Mouse (Mus musculus): ENCODE measurements at regions not wholly inside any gene's neighbourhood (a gene's known extent, or its start where the extent isn't known, plus 50 kb on each side); places are given as distances from the start of the nearest gene placed in this dataset.

DNA sequence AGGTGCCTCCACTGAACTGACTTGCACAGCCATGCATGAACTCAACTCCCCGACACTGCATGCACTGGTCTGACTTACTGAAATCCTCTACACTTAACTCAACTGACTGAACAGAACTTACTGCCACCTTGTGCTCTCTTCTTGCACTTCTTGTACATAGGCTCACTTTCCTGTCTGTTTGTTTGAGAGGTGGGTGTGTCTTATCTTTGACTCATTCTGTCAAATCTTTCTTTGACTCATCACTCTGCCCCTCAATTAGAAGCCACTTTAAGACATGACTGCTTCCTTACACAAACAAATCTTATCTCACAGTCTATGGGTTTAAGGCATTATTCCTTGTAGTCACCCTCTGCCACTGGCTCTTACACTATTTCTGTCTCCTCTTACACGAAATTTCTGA, 505.5 kb downstream of the Brinp3 start:
- Histone ChIP-seq H3K4me2 (ENCODE audit: low read depth, low read length) (no peak overlapping the region), H3K36me3 (replicated peaks; ENCODE audit: control insufficient read depth, insufficient read depth, low read length) (no peaks in the 10 kb centered on the region), H3K27ac (ENCODE audit: low read depth) (no peak overlapping the region), H3K27me3 (ENCODE audit: control insufficient read depth, insufficient read depth, low read length) (no peaks in the 10 kb centered on the region), H3K4me3 (ENCODE audit: low read depth, low read length) (no peak overlapping the region), H3K4me1 (ENCODE audit: control insufficient read depth, insufficient read depth) (no peaks in the 10 kb centered on the region), H3K9ac (replicated peaks; ENCODE audit: low read depth, low read length) (no peak overlapping the region), H3K9me3 (replicated peaks; ENCODE audit: control insufficient read depth, low read length) (no peaks in the 10 kb centered on the region)
- no peak for DNase-seq (ENCODE audit: low spot score)
- ATAC-seq (ENCODE audit: insufficient read depth, low read depth): no peak
- WGBS: 30% methylated on average over 2 of the region's 2 CpGs
- TF ChIP-seq CTCF (IDR thresholded peaks at IDR 0.05; ENCODE audit: low read depth) (0 out of 2 replicates have a peak, but pooled peaks have one; percentile 1), EP300 (IDR thresholded peaks at IDR 0.05; ENCODE audit: low read depth) (no peak)

DNA sequence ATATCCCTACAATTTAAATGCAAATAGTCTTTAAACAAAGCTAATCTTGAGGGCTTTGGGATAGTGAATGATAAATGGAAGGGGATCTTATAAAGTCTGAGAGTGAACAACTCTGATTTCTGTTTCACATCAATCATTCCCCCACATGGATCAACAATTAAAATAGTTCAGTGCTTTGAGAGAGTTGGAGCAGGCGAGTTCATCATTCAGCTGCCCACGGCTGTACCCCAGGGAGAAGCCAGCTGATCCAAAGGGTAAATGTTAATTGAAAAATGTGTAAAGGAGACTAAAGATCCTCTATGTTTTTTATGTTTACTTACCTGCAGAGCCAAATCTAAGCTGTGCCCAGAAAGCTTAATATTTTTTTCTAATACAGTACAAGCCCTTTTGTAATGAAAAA, 553.2 kb downstream of the Brinp3 start:
- Histone ChIP-seq H3K27me3 (ENCODE audit: control insufficient read depth, insufficient read depth, low read length) (no peaks in the 10 kb centered on the region), H3K9me3 (replicated peaks; ENCODE audit: control insufficient read depth, low read length) (no peaks in the 10 kb centered on the region), H3K4me3 (ENCODE audit: low read depth, low read length) (no peak overlapping the region), H3K36me3 (replicated peaks; ENCODE audit: control insufficient read depth, insufficient read depth, low read length) (no peaks in the 10 kb centered on the region), H3K4me2 (ENCODE audit: low read depth, low read length) (no peak overlapping the region), H3K9ac (replicated peaks; ENCODE audit: low read depth, low read length) (no peak overlapping the region), H3K4me1 (ENCODE audit: control insufficient read depth, insufficient read depth) (no peaks in the 10 kb centered on the region), H3K27ac (ENCODE audit: low read depth) (no peak overlapping the region)
- no peak for ATAC-seq (ENCODE audit: insufficient read depth, low read depth)
- 58% methylated on average over 2 of the region's 2 CpGs for WGBS
- no peak for DNase-seq (ENCODE audit: low spot score)
- no peak for TF ChIP-seq EP300 (IDR thresholded peaks at IDR 0.05; ENCODE audit: low read depth)
- no peak for TF ChIP-seq CTCF (IDR thresholded peaks at IDR 0.05; ENCODE audit: low read depth)

DNA sequence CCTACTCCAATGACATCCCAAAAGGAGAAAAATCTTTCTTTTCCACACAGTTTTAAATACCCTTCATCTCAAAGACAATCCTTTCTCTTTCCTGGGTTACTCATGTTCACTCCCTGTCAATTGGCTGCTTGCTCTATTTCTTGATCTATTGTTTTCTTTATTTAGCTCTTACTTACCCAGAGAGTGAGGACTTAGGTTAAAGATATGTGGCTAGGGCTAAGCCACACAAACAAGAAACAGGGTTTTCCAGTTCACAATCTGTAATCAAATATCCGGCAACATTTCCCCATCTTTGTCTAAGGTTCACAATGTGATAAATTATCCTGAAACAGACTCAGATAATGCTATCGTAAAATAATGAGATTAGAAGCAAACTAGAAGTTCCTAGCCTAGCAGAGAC, 563.9 kb downstream of the Brinp3 start:
- DNase-seq (ENCODE audit: low spot score) (no peak), ATAC-seq (ENCODE audit: insufficient read depth, low read depth) (no peak)
- WGBS: 47% methylated on average over 2 of the region's 2 CpGs
- Histone ChIP-seq H3K9ac (replicated peaks; ENCODE audit: low read depth, low read length) (no peak overlapping the region), H3K27ac (ENCODE audit: low read depth) (no peak overlapping the region), H3K9me3 (replicated peaks; ENCODE audit: control insufficient read depth, low read length) (no peaks in the 10 kb centered on the region), H3K4me1 (ENCODE audit: control insufficient read depth, insufficient read depth) (no peaks in the 10 kb centered on the region), H3K27me3 (ENCODE audit: control insufficient read depth, insufficient read depth, low read length) (no peaks in the 10 kb centered on the region), H3K4me2 (ENCODE audit: low read depth, low read length) (no peak overlapping the region), H3K4me3 (ENCODE audit: low read depth, low read length) (no peak overlapping the region), H3K36me3 (replicated peaks; ENCODE audit: control insufficient read depth, insufficient read depth, low read length) (no peaks in the 10 kb centered on the region)
- TF ChIP-seq CTCF (IDR thresholded peaks at IDR 0.05; ENCODE audit: low read depth): no peak

DNA sequence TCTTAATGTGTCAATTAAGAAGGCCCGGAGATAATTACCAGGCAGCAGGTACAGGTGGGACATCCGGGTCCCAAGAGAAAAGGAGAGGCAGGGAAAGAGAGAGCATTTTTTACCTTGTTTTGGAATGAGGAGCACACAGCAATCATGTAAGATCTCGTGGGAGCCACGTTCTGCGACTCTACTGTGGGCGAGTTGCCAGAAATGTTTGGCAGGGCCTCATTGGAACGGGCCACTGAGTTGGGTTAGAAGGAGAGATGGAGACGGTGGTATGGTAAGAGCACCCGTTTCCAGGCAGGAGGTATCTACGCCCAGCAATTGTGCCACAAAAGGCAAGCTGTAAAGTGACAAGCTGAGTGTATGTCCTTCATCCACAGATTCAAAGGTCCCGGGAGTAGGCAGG, 579.6 kb downstream of the Brinp3 start:
- DNase-seq (ENCODE audit: low spot score): no peak
- ATAC-seq (ENCODE audit: insufficient read depth, low read depth): no peak
- Histone ChIP-seq H3K9me3 (replicated peaks; ENCODE audit: control insufficient read depth, low read length) (no peaks in the 10 kb centered on the region), H3K27ac (ENCODE audit: low read depth) (no peak overlapping the region), H3K4me3 (ENCODE audit: low read depth, low read length) (no peak overlapping the region), H3K27me3 (ENCODE audit: control insufficient read depth, insufficient read depth, low read length) (no peaks in the 10 kb centered on the region), H3K36me3 (replicated peaks; ENCODE audit: control insufficient read depth, insufficient read depth, low read length) (no peaks in the 10 kb centered on the region), H3K4me1 (ENCODE audit: control insufficient read depth, insufficient read depth) (no peaks in the 10 kb centered on the region), H3K4me2 (ENCODE audit: low read depth, low read length) (no peak overlapping the region), H3K9ac (replicated peaks; ENCODE audit: low read depth, low read length) (no peak overlapping the region)
- 70% methylated on average over 11 of the region's 11 CpGs for WGBS
- TF ChIP-seq EP300 (IDR thresholded peaks at IDR 0.05; ENCODE audit: low read depth) (no peak), CTCF (IDR thresholded peaks at IDR 0.05; ENCODE audit: low read depth) (no peak)

DNA sequence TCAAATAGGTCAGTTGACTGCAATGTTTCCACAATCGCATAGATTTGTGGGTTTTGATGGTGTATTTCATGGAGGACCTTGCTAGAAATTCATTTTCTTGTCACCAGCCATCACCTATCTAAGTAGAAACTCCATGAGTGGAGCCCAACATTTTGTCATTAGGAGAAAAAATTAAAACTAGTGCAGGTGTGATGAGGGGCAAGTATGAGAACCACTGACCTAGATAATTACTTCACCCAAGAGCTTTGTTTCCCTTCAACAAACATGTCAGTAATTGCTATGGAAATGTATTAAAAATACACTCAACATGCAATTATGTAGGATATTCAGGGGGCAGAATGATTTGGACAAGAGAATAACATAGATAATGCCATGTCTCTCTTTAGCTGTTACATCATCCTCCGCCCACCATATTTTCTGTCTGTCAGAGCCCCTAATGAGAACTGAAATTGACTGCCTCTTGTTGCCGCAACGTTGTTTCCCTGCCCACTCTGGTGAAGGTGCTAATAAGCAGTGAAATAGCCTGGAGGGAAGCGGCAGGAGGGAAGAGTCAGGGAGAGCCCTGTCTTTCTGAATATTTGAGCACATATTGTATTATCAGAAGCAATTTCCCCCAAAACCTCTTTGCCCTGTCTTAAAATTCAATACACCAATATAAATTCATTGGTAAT, 589.7 kb downstream of the Brinp3 start:
- 40% methylated on average over 5 of the region's 5 CpGs for WGBS
- H3K27me3 ChIP-seq (ENCODE audit: control insufficient read depth, insufficient read depth, low read length): no peaks in the 10 kb centered on the region
- DNase-seq (ENCODE audit: low spot score) (no peak), ATAC-seq (ENCODE audit: insufficient read depth, low read depth) (no peak)
- H3K9ac ChIP-seq (replicated peaks; ENCODE audit: low read depth, low read length): no peak overlapping the region
- no peak for TF ChIP-seq CTCF (IDR thresholded peaks at IDR 0.05; ENCODE audit: low read depth)
- no peak for TF ChIP-seq EP300 (IDR thresholded peaks at IDR 0.05; ENCODE audit: low read depth)
- no peak overlapping the region for H3K27ac ChIP-seq (ENCODE audit: low read depth)
- no peak overlapping the region for H3K4me3 ChIP-seq (ENCODE audit: low read depth, low read length)
- no peaks in the 10 kb centered on the region for H3K4me1 ChIP-seq (ENCODE audit: control insufficient read depth, insufficient read depth)
- no peaks in the 10 kb centered on the region for H3K36me3 ChIP-seq (replicated peaks; ENCODE audit: control insufficient read depth, insufficient read depth, low read length)
- no peak overlapping the region for H3K4me2 ChIP-seq (ENCODE audit: low read depth, low read length)
- 0 out of 2 replicates have a peak, but pooled peaks cover 4% of the 10 kb centered on the region for H3K9me3 ChIP-seq (replicated peaks; ENCODE audit: control insufficient read depth, low read length)

DNA sequence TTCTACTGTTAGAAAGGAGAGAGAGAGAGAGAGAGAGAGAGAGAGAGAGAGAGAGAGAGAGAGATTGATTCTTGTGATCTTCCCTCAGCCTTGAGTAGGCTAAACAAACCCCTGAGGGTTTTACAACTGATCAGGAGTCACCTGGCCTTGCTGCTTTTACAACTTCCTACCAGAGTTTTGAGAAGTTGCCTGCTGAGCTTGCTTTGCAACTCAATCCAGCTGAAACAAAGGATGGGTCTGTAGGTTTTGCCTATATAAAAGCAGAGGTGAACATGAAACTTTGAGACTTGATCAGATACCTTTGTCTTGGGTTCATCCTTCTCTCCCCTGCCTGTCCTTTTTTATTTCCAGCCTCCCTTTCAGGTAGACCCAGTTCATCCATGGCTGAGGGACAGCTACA, 631.0 kb downstream of the Brinp3 start:
- DNase-seq (ENCODE audit: low spot score) (no peak), ATAC-seq (ENCODE audit: insufficient read depth, low read depth) (no peak)
- no peaks in the 10 kb centered on the region for H3K4me1 ChIP-seq (ENCODE audit: control insufficient read depth, insufficient read depth)
- H3K36me3 ChIP-seq (replicated peaks; ENCODE audit: control insufficient read depth, insufficient read depth, low read length): no peaks in the 10 kb centered on the region
- TF ChIP-seq CTCF (IDR thresholded peaks at IDR 0.05; ENCODE audit: low read depth) (no peak), EP300 (IDR thresholded peaks at IDR 0.05; ENCODE audit: low read depth) (no peak)
- no peak overlapping the region for H3K27ac ChIP-seq (ENCODE audit: low read depth)
- H3K9ac ChIP-seq (replicated peaks; ENCODE audit: low read depth, low read length): no peak overlapping the region
- no peak overlapping the region for H3K4me2 ChIP-seq (ENCODE audit: low read depth, low read length)
- no peak overlapping the region for H3K4me3 ChIP-seq (ENCODE audit: low read depth, low read length)
- no peaks in the 10 kb centered on the region for H3K9me3 ChIP-seq (replicated peaks; ENCODE audit: control insufficient read depth, low read length)
- H3K27me3 ChIP-seq (ENCODE audit: control insufficient read depth, insufficient read depth, low read length): no peaks in the 10 kb centered on the region
